Mouse (Mus musculus) lung, adult 2 months (tissue): Measurements from ENCODE around the gene Sdf2l1.

ENCODE experiments used
- CTCF ChIP-seq: fragments of 200-500 bp; IDR thresholded peaks from 2 replicates; pipeline ENCODE4 v1.5.1; 2011; ENCODE audit warnings: mild to moderate bottlenecking, low read length, control low read depth; ENCODE audit not compliant: insufficient read depth
- POLR2A ChIP-seq: fragments of 200-500 bp; IDR thresholded peaks from 2 replicates; pipeline ENCODE4 v1.6.1; 2011; ENCODE audit warnings: low read depth, mild to moderate bottlenecking, control low read depth, low read length, borderline replicate concordance; ENCODE audit errors: extremely low read depth

DNA sequence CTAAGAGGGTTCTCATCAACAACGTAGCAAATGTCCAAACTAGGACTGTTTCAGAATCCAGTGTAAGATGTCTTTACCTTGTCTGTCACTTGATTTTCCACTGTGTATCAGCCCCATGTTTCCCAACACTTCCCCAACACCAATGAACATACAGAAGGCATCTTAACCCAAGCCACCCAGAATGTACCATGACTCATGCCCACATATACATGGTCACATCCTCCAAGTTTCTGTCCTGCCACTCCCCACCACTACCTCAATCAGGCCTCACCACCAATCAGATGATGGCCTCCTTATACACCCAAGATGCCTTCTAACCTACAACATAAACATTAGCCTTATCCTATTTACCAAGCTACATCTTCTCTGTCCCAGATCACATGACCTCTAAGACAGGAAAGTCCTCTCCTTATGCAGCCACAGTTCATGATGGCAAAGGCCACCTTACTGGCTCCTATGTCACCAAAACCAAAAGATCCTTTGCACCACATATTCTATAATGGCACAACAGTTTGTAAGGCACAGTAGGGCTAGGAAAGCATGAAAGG is 45.5 kb upstream of the Sdf2l1 start:
- TF ChIP-seq CTCF: no peak
- TF ChIP-seq POLR2A: no peak
